Comparison of ENCODE assay signal across 7 mouse cellular contexts in the genomic region with DNA sequence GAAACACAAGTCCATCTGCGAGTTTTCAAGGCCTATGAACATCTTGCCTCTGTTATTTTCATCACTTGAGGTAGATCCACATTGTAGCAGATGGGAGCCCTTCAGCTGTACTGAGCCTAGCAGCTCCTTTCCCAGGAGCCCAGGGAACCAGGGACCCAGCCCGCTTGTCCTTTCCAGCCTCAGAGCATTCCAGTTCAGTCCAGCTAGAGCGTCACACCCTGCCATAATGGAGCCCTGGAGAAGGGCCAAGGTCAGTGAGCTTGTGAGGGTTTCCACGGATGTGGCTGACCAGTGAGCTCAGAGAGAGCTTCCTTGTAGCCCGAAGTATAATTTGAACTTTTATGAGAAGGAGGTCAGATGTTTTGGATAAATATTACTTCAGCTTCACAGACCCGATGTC.
DNase-seq lines count a peak whose midpoint lies in the region; ATAC-seq and TF ChIP-seq lines count a peak whose summit lies in the region.
"Not testable (repeated sequence)": the region's sequence is repeated elsewhere in the genome, so short reads cannot be mapped to it uniquely, and the experiment has no call there.

No protein-coding gene starts in this region.

- peak; percentile 85 for ATAC-seq in kidney, embryonic 16.5 days (ENCODE audit: low FRiP score, low TSS enrichment)
- peak; percentile 25 for ATAC-seq in lung, embryonic 14.5 days (ENCODE audit: insufficient read depth)

- not testable (repeated sequence) for H3K27me3 ChIP-seq in kidney, embryonic 16.5 days (ENCODE audit: insufficient read depth, low read length); lung, embryonic 14.5 days (ENCODE audit: insufficient read depth, low read length)

- H3K9me3 ChIP-seq in kidney, embryonic 16.5 days (ENCODE audit: low read length); lung, embryonic 14.5 days (ENCODE audit: low read depth, low read length): not testable (repeated sequence)

- TF ChIP-seq CTCF in lung, embryonic 14.5 days (IDR thresholded peaks at IDR 0.05; ENCODE audit: low read depth) = not testable (repeated sequence)

- H3K36me3 ChIP-seq in kidney, embryonic 16.5 days (ENCODE audit: insufficient read depth, low read length); lung, embryonic 14.5 days (ENCODE audit: insufficient read depth): not testable (repeated sequence)

- H3K27ac ChIP-seq in kidney, embryonic 16.5 days (ENCODE audit: low read length); lung, embryonic 14.5 days (ENCODE audit: low read depth): not testable (repeated sequence)

- H3K4me2 ChIP-seq in kidney, embryonic 16.5 days (replicated peaks; ENCODE audit: low read depth, low read length); lung, embryonic 14.5 days: not testable (repeated sequence)

- H3K4me3 ChIP-seq in kidney, embryonic 16.5 days (ENCODE audit: low read length); lung, embryonic 14.5 days (ENCODE audit: low read depth, low read length): not testable (repeated sequence)

- not testable (repeated sequence) for H3K9ac ChIP-seq in kidney, embryonic 16.5 days (replicated peaks; ENCODE audit: low read length); lung, embryonic 14.5 days

- peak; percentile 56 for DNase-seq in ZHBTc4 (ENCODE audit: low read depth, low spot score)
- peak; percentile 23 to 25 for DNase-seq in cerebellum, postnatal 14 days
- DNase-seq in heart, adult 8-10 months (ENCODE audit: low spot score) = peak; percentile 81
- DNase-seq in heart, postnatal 4 days = peak; percentile 81
- peak; percentile 75 for DNase-seq in lung, embryonic 14.5 days
- peak; percentile 56 for DNase-seq in ovary, postnatal 36 days (ENCODE audit: low spot score)

- not testable (repeated sequence) for H3K4me1 ChIP-seq in kidney, embryonic 16.5 days (ENCODE audit: insufficient read depth, low read length); lung, embryonic 14.5 days (ENCODE audit: insufficient read depth)

- 37% methylated on average over 6 of the region's 6 CpGs for WGBS in kidney, embryonic 16.5 days
- WGBS in lung, embryonic 14.5 days = 47% methylated on average over 6 of the region's 6 CpGs

Comparison
In these comparisons a context has a peak if more than half of its experiments do, and no peak if none do; other contexts are left out.
1. DNase-seq: peak in every context shown above with its lines; median percentile 81 in heart, adult 8-10 months; 81 in heart, postnatal 4 days; 75 in lung, embryonic 14.5 days; 56 in ZHBTc4; 56 in ovary, postnatal 36 days; 24 in cerebellum, postnatal 14 days.